Mouse (Mus musculus) hindbrain, embryonic 16.5 days (tissue): ENCODE data around the gene Myo18b. TPM values are rescaled to one million over a fixed set of nuclear protein-coding genes. Genes with fewer than 3 reads are reported as not detected.

Experiments
- ATAC-seq: fragments of 200-750 bp; cut with Nextera tagmentation; 2 replicates; pipeline ENCODE4 v1.8.0; 2017; ENCODE audit warnings: moderate TSS enrichment, moderate library complexity
- H3K27ac ChIP-seq: fragments of 300-500 bp; sonication (generic); 2 replicates; pipeline ENCODE4 v1.5.1; 2014; ENCODE audit warnings: low read depth, mild to moderate bottlenecking, control low read depth, low read length, moderate library complexity
- H3K27me3 ChIP-seq: fragments of 300-500 bp; sonication (generic); replicated peaks from 2 replicates; pipeline ENCODE4 v1.6.1; 2014; ENCODE audit warnings: low read length; ENCODE audit not compliant: control insufficient read depth, insufficient read depth
- H3K36me3 ChIP-seq: fragments of 300-500 bp; sonication (generic); 2 replicates; pipeline ENCODE4 v1.6.1; 2014; ENCODE audit warnings: mild to moderate bottlenecking, low read length, moderate library complexity, mixed read lengths; ENCODE audit not compliant: control insufficient read depth, insufficient read depth
- H3K4me1 ChIP-seq: fragments of 300-500 bp; sonication (generic); 2 replicates; pipeline ENCODE4 v1.6.1; 2014; ENCODE audit warnings: low read depth, low read length; ENCODE audit not compliant: control insufficient read depth, insufficient read depth
- H3K4me2 ChIP-seq: fragments of 300-500 bp; sonication (generic); 2 replicates; pipeline ENCODE4 v1.6.1; 2014; ENCODE audit warnings: mild to moderate bottlenecking, low read length, control low read depth, moderate library complexity
- H3K4me3 ChIP-seq: fragments of 300-500 bp; sonication (generic); 2 replicates; pipeline ENCODE4 v1.5.1; 2014; ENCODE audit warnings: mild to moderate bottlenecking, low read length, control low read depth, moderate library complexity
- H3K9ac ChIP-seq: fragments of 300-500 bp; sonication (generic); 2 replicates; pipeline ENCODE4 v1.6.1; 2014; ENCODE audit warnings: low read depth, mild to moderate bottlenecking, control low read depth, low read length, moderate library complexity
- H3K9me3 ChIP-seq: fragments of 300-500 bp; sonication (generic); 2 replicates; pipeline ENCODE4 v1.6.1; 2014; ENCODE audit warnings: mild to moderate bottlenecking, low read length, moderate library complexity; ENCODE audit not compliant: control insufficient read depth
- WGBS: fragments of 180-500 bp; shearing (Covaris S2); extraction: QIAGEN DNeasy Blood & Tissue Kit; methylation state at CpG from one replicate; pipeline ENCODE4 v1.1.7; 2014; 5-methylcytosine and 5-hydroxymethylcytosine counted together
- polyA plus RNA-seq: library from polyadenylated mRNA; unstranded; fragments of >200 nt; fragmentation: Nextera tagmentation; extraction: Ambion mirVana; gene quantifications from 2 replicates; pipeline ENCODE4 v1.2.1, GENCODE M21; 2015

Myo18b gene
- polyA plus RNA-seq, 1 experiment from 2014 or later = 1.2 TPM

- Histone ChIP-seq H3K4me3 (no peak overlapping the region), H3K27ac (0 out of 2 replicates have a peak overlapping the region, but pooled peaks have one; percentile 1), H3K36me3 (no peaks in the 10 kb centered on the region), H3K4me2 (no peak overlapping the region), H3K9ac (no peak overlapping the region), H3K27me3 (no peaks in the 10 kb centered on the region), H3K9me3 (no peaks in the 10 kb centered on the region), H3K4me1 (peaks cover 14% of the 10 kb centered on the region)
- WGBS = 7% methylated on average over 1 of the region's 1 CpGs
- no peak for ATAC-seq
Observed at GRCm38 (mm10) chr5:112663701-112664100, 232.5 kb downstream of the Myo18b start.

GRCm38 (mm10) chr5:112660924-112661431 is 235.2 kb downstream of the Myo18b start:
- Histone ChIP-seq H3K9me3 (no peaks in the 10 kb centered on the region), H3K27me3 (no peaks in the 10 kb centered on the region), H3K36me3 (no peaks in the 10 kb centered on the region), H3K9ac (no peak overlapping the region), H3K4me2 (no peak overlapping the region), H3K4me3 (no peak overlapping the region), H3K27ac (no peak overlapping the region), H3K4me1 (peaks cover 19% of the 10 kb centered on the region)
- peak; percentile 56 for ATAC-seq
- 28% methylated on average over 10 of the region's 10 CpGs for WGBS

GRCm38 (mm10) chr5:112659295-112659694 is 236.9 kb downstream of the Myo18b start:
- Histone ChIP-seq H3K36me3 (no peaks in the 10 kb centered on the region), H3K4me2 (no peak overlapping the region), H3K9ac (no peak overlapping the region), H3K27me3 (no peaks in the 10 kb centered on the region), H3K4me3 (no peak overlapping the region), H3K4me1 (peaks cover 24% of the 10 kb centered on the region), H3K27ac (no peak overlapping the region), H3K9me3 (no peaks in the 10 kb centered on the region)
- WGBS = 41% methylated on average over 4 of the region's 4 CpGs
- no peak for ATAC-seq

- Histone ChIP-seq H3K4me1 (peaks cover 20% of the 10 kb centered on the region), H3K4me2 (no peak overlapping the region), H3K27ac (no peak overlapping the region), H3K4me3 (no peak overlapping the region), H3K9ac (no peak overlapping the region), H3K27me3 (no peaks in the 10 kb centered on the region), H3K36me3 (no peaks in the 10 kb centered on the region), H3K9me3 (no peaks in the 10 kb centered on the region)
- no peak for ATAC-seq
- 5% methylated on average over 6 of the region's 6 CpGs for WGBS
Observed at GRCm38 (mm10) chr5:112656811-112657210, 239.4 kb downstream of the Myo18b start.

GRCm38 (mm10) chr5:112655986-112656541 is 240.1 kb downstream of the Myo18b start:
- peak overlapping the region; percentile 53 for H3K4me2 ChIP-seq
- peaks cover 20% of the 10 kb centered on the region for H3K4me1 ChIP-seq
- H3K9me3 ChIP-seq = no peaks in the 10 kb centered on the region
- WGBS = 0% methylated on average over 15 of the region's 15 CpGs
- H3K36me3 ChIP-seq = no peaks in the 10 kb centered on the region
- peak overlapping the region; percentile 17; the same call in 1 of the 2 replicates for H3K4me3 ChIP-seq
- no peak overlapping the region for H3K27ac ChIP-seq
- ATAC-seq = peak; percentile 27
- no peaks in the 10 kb centered on the region for H3K27me3 ChIP-seq
- no peak overlapping the region; the same call in 1 of the 2 replicates for H3K9ac ChIP-seq

- Histone ChIP-seq H3K4me1 (peaks cover 19% of the 10 kb centered on the region), H3K4me3 (peak overlapping the region; percentile 17; the same call in 1 of the 2 replicates), H3K27ac (no peak overlapping the region), H3K9me3 (no peaks in the 10 kb centered on the region), H3K27me3 (no peaks in the 10 kb centered on the region), H3K4me2 (peak overlapping the region; percentile 53), H3K36me3 (no peaks in the 10 kb centered on the region), H3K9ac (peak overlapping the region; percentile 6; the same call in 1 of the 2 replicates)
- peak; percentile 71 for ATAC-seq
- 2% methylated on average over 14 of the region's 14 CpGs for WGBS
Observed at GRCm38 (mm10) chr5:112655529-112655928, 240.6 kb downstream of the Myo18b start.

GRCm38 (mm10) chr5:112652036-112652435 is 244.1 kb downstream of the Myo18b start:
- peaks cover 19% of the 10 kb centered on the region for H3K4me1 ChIP-seq
- H3K36me3 ChIP-seq = no peaks in the 10 kb centered on the region
- H3K27me3 ChIP-seq = no peaks in the 10 kb centered on the region
- peak; percentile 70; the same call in 1 of the 2 replicates for ATAC-seq
- 74% methylated on average over 4 of the region's 4 CpGs for whole genome bisulfite sequencing
- H3K9ac ChIP-seq = no peak overlapping the region
- H3K4me2 ChIP-seq = no peak overlapping the region
- H3K4me3 ChIP-seq = no peak overlapping the region
- no peak overlapping the region for H3K27ac ChIP-seq
- H3K9me3 ChIP-seq = no peaks in the 10 kb centered on the region

GRCm38 (mm10) chr5:112649164-112649702 is 246.9 kb downstream of the Myo18b start:
- no peak for ATAC-seq
- Histone ChIP-seq H3K4me3 (no peak overlapping the region), H3K9me3 (no peaks in the 10 kb centered on the region), H3K4me1 (no peaks in the 10 kb centered on the region), H3K27me3 (no peaks in the 10 kb centered on the region), H3K9ac (no peak overlapping the region), H3K27ac (no peak overlapping the region), H3K4me2 (no peak overlapping the region), H3K36me3 (no peaks in the 10 kb centered on the region)
- 87% methylated on average over 6 of the region's 6 CpGs for WGBS

- no peak overlapping the region for H3K4me3 ChIP-seq
- H3K4me2 ChIP-seq = no peak overlapping the region
- H3K27ac ChIP-seq = no peak overlapping the region
- H3K36me3 ChIP-seq = no peaks in the 10 kb centered on the region
- peaks cover 5% of the 10 kb centered on the region; the same call in 1 of the 2 replicates for H3K4me1 ChIP-seq
- ATAC-seq = no peak
- WGBS = 58% methylated on average over 2 of the region's 2 CpGs
- H3K27me3 ChIP-seq = no peaks in the 10 kb centered on the region
- no peak overlapping the region for H3K9ac ChIP-seq
- no peaks in the 10 kb centered on the region for H3K9me3 ChIP-seq
Observed at GRCm38 (mm10) chr5:112646871-112647270, 249.3 kb downstream of the Myo18b start.
